Mouse (Mus musculus) limb, embryonic 11.5 days (tissue): ENCODE results near the gene Stum. TPM values are rescaled to one million over a fixed set of nuclear protein-coding genes. Genes with fewer than 3 reads are reported as not detected.

Experiments used
- ATAC-seq: fragments of 200-750 bp; cut with Nextera tagmentation; 2 replicates; pipeline ENCODE4 v1.8.0; 2017; ENCODE audit warnings: low read depth; ENCODE audit not compliant: insufficient number of reproducible peaks, low FRiP score, low TSS enrichment
- DNase-seq: peaks from one replicate; pipeline ENCODE4 v3.0.0-alpha.2; 2015; ENCODE audit warnings: low spot score
- H3K27ac ChIP-seq: fragments of 300-500 bp; sonication (generic); replicated peaks from 2 replicates; pipeline ENCODE4 v1.5.1; 2014; ENCODE audit warnings: low read depth, mild to moderate bottlenecking, low read length
- H3K27me3 ChIP-seq: fragments of 300-500 bp; sonication (generic); 2 replicates; pipeline ENCODE4 v1.6.1; 2014; ENCODE audit warnings: mild to moderate bottlenecking, low read length, mixed read lengths; ENCODE audit not compliant: control insufficient read depth, insufficient read depth
- H3K36me3 ChIP-seq: fragments of 300-500 bp; sonication (generic); 2 replicates; pipeline ENCODE4 v1.6.1; 2014; ENCODE audit warnings: mild to moderate bottlenecking, low read length, moderate library complexity, mixed read lengths; ENCODE audit not compliant: control insufficient read depth, insufficient read depth
- H3K4me1 ChIP-seq: fragments of 300-500 bp; sonication (generic); 2 replicates; pipeline ENCODE4 v1.6.1; 2014; ENCODE audit warnings: low read length, mixed read lengths; ENCODE audit not compliant: control insufficient read depth, insufficient read depth
- H3K4me2 ChIP-seq: fragments of 300-500 bp; sonication (generic); 2 replicates; pipeline ENCODE4 v1.6.1; 2014; ENCODE audit warnings: low read depth, mild to moderate bottlenecking, moderate library complexity; ENCODE audit not compliant: severe bottlenecking
- H3K4me3 ChIP-seq: fragments of 300-500 bp; sonication (generic); 2 replicates; pipeline ENCODE4 v1.5.1; 2014; ENCODE audit warnings: low read depth, low read length
- H3K9ac ChIP-seq: fragments of 300-500 bp; sonication (generic); 2 replicates; pipeline ENCODE4 v1.6.1; 2014; ENCODE audit warnings: mild to moderate bottlenecking, low read length
- H3K9me3 ChIP-seq: fragments of 300-500 bp; sonication (generic); 2 replicates; pipeline ENCODE4 v1.6.1; 2016; ENCODE audit warnings: low read length; ENCODE audit not compliant: control insufficient read depth
- WGBS: fragments of 180-500 bp; shearing (Covaris S2); extraction: QIAGEN DNeasy Blood & Tissue Kit; methylation state at CpG from one replicate; pipeline ENCODE4 v1.1.7; 2014; 5-methylcytosine and 5-hydroxymethylcytosine counted together
- polyA plus RNA-seq: library from polyadenylated mRNA; unstranded; fragments of >200 nt; fragmentation: Nextera tagmentation; extraction: Ambion mirVana; gene quantifications from 2 replicates; pipeline ENCODE4 v1.2.1, GENCODE M21; 2014

The Stum gene
- polyA plus RNA-seq, 1 experiment from 2014 or later, result 0.93 TPM

DNA sequence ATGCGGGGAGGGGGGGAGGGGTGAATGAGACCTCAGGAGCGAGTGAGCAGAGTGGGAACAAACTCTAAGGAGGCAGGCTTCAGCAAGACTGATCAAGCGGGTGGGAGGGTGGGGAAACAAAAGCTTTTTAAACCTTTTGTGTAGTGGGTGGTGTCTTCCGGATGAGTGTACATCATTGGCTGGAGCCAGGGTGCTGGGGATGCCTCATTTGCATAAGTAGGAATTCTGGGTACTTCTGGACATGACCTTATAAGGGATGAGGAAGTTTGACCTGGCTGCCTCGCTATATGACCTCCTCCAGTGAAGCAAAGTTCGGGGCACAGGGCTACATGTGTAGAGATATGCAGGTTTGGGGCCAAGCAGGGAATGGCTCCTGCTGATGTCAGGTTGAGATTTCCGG lies 23.0 kb upstream of the Stum start:
- WGBS, result 83% methylated on average over 7 of the region's 7 CpGs
- H3K27me3 ChIP-seq, result no peaks in the 10 kb centered on the region
- no peaks in the 10 kb centered on the region for H3K9me3 ChIP-seq
- H3K4me1 ChIP-seq, result 0 out of 2 replicates have a peak, but pooled peaks cover 5% of the 10 kb centered on the region
- no peak overlapping the region for H3K4me3 ChIP-seq
- no peaks in the 10 kb centered on the region for H3K36me3 ChIP-seq
- no peak overlapping the region for H3K27ac ChIP-seq
- H3K4me2 ChIP-seq, result no peak overlapping the region
- DNase-seq (no peak), ATAC-seq (no peak)
- H3K9ac ChIP-seq, result no peak overlapping the region

DNA sequence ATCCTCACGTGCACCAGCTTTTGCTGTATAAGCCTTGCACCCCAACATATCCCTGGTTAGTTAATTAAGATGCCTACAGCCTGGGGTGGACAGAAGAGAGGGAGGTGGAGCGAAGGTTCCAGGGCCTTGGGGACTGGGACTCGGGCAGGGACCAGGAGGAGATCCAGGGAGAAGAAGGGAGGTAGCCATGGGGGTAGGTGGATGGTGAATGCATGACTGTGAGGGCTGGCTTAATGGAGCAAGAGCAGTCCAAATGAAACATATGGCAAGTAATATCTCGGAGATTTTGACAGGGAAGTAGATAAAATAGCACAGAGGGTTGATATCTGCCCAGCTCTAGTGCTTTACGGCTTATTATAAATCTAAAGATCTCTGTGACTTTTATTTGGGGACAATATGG lies 21.6 kb upstream of the Stum start:
- no peak overlapping the region for H3K4me3 ChIP-seq
- H3K27me3 ChIP-seq, result no peaks in the 10 kb centered on the region
- no peak overlapping the region for H3K27ac ChIP-seq
- no peaks in the 10 kb centered on the region for H3K9me3 ChIP-seq
- 0 out of 2 replicates have a peak, but pooled peaks cover 3% of the 10 kb centered on the region for H3K4me1 ChIP-seq
- H3K4me2 ChIP-seq, result no peak overlapping the region
- H3K9ac ChIP-seq, result no peak overlapping the region
- H3K36me3 ChIP-seq, result no peaks in the 10 kb centered on the region
- DNase-seq, result no peak
- no peak for ATAC-seq
- WGBS, result 84% methylated on average over 5 of the region's 5 CpGs

DNA sequence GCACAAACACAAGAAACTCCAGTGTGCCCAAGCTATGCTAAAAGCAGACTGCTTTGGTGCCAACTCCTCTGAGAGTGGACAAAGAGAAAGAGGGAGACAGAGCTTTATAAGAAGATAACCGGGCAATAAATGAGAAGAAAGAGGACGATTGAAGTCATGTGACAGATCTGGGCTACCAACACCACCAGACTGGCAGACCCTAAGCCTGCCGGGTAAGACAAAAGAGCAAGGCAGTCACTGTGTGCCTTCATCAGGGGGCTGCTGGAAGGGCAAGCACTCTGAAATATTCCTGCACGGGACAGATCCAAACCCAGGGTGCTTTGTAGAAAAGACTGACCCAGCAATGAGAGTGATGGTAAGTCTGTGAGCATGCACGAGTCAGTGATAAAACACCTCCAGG lies 20.2 kb upstream of the Stum start:
- Histone ChIP-seq H3K9me3 (no peaks in the 10 kb centered on the region), H3K4me3 (no peak overlapping the region), H3K4me1 (0 out of 2 replicates have a peak, but pooled peaks cover 3% of the 10 kb centered on the region), H3K4me2 (no peak overlapping the region), H3K27me3 (no peaks in the 10 kb centered on the region), H3K36me3 (no peaks in the 10 kb centered on the region), H3K9ac (no peak overlapping the region), H3K27ac (no peak overlapping the region)
- 64% methylated on average over 5 of the region's 5 CpGs for WGBS
- ATAC-seq (no peak), DNase-seq (no peak)

DNA sequence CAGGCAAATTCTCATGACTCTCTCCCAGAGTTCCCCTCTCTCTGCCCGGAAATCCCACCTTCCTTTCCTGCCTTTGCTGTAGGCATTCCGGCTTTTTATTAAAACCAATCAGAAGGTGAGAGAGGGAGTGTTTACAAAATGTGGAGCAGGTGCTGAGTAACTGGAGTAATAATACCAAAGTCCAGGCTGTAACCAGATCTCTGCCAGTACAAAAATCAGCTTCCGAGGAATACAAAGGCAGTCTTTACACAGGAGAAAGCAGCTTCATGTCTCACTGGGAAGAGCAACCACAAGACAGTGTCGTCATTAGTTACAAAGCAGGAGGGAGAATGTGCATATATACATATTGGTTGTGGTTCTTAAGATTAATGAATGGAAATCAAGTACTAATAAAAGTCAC lies 19.3 kb upstream of the Stum start:
- Histone ChIP-seq H3K4me3 (no peak overlapping the region), H3K9me3 (no peaks in the 10 kb centered on the region), H3K4me1 (0 out of 2 replicates have a peak, but pooled peaks cover 3% of the 10 kb centered on the region), H3K9ac (no peak overlapping the region), H3K36me3 (no peaks in the 10 kb centered on the region), H3K27ac (no peak overlapping the region), H3K4me2 (no peak overlapping the region), H3K27me3 (no peaks in the 10 kb centered on the region)
- DNase-seq, result no peak
- WGBS, result 50% methylated on average over 4 of the region's 4 CpGs
- no peak for ATAC-seq

DNA sequence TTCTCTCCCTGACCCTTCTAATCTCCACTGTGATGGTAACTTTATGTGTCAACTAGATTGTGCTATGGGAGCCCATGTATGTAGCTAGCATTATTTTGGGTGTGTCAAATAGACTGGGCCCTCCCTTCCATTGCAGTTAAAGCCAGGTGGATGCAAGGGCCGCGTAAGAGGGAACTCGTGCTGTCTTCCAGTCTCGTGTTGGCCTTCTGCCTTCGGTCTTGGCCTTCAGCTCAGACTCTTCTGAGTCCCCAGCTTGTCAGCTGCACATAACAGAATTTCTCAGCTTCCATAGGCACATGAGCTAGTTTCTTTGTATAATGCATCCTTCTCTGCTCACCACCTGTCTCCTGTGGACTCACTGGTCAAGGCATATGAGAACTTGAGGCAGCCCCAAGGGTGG lies 17.3 kb upstream of the Stum start:
- Histone ChIP-seq H3K27me3 (no peaks in the 10 kb centered on the region), H3K4me2 (no peak overlapping the region), H3K4me1 (0 out of 2 replicates have a peak, but pooled peaks cover 3% of the 10 kb centered on the region), H3K9me3 (no peaks in the 10 kb centered on the region), H3K4me3 (no peak overlapping the region), H3K9ac (no peak overlapping the region), H3K27ac (no peak overlapping the region), H3K36me3 (no peaks in the 10 kb centered on the region)
- ATAC-seq (no peak), DNase-seq (no peak)
- whole genome bisulfite sequencing, result 90% methylated on average over 5 of the region's 5 CpGs

DNA sequence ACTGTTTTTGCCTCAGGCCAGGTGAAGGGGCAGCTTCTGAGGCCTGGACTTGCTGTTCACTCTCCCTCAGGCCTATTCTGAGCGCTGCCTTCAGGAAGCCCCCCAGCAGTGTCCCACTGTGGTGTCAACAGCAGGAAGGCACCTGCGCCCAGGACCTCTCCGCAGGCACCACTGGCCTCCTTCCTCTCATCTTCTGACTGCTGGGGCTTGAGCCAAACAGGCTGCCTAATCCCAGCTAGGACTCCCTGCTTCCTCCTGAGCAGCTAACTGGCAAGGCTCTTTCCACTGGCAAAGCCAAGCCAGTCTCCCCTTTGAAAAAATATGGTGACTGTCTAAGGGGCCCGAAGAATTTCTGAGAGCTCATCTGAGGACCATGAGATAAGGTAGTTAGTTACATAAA lies 16.9 kb upstream of the Stum start:
- 63% methylated on average over 4 of the region's 4 CpGs for WGBS
- Histone ChIP-seq H3K27ac (no peak overlapping the region), H3K9ac (no peak overlapping the region), H3K9me3 (no peaks in the 10 kb centered on the region), H3K36me3 (no peaks in the 10 kb centered on the region), H3K4me2 (no peak overlapping the region), H3K4me3 (no peak overlapping the region), H3K4me1 (0 out of 2 replicates have a peak, but pooled peaks cover 3% of the 10 kb centered on the region), H3K27me3 (no peaks in the 10 kb centered on the region)
- ATAC-seq (no peak), DNase-seq (no peak)

DNA sequence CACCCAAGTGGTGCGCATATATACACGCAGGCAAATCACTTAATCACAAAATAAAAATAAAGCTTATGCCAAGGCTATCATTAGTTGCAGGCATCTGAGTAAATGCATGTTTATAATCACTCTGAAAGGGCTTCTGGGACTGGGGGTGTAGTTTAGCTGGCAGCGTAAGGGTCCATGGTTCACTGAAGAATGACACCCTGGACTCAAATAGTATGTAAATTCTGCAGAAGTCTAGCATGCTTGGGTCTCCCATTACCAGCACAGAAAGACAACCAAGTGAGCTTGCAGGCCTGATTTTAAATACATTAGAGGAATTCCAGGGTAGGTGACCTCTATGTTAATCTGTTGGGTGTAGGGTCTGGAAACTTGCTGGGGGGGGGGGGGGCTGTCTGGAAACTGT lies 16.5 kb upstream of the Stum start:
- ATAC-seq, result no peak
- Histone ChIP-seq H3K9ac (no peak overlapping the region), H3K4me2 (no peak overlapping the region), H3K36me3 (no peaks in the 10 kb centered on the region), H3K9me3 (no peaks in the 10 kb centered on the region), H3K27ac (no peak overlapping the region), H3K4me1 (0 out of 2 replicates have a peak, but pooled peaks cover 3% of the 10 kb centered on the region), H3K27me3 (no peaks in the 10 kb centered on the region), H3K4me3 (no peak overlapping the region)
- DNase-seq, result no peak
- WGBS, result 84% methylated on average over 3 of the region's 3 CpGs

DNA sequence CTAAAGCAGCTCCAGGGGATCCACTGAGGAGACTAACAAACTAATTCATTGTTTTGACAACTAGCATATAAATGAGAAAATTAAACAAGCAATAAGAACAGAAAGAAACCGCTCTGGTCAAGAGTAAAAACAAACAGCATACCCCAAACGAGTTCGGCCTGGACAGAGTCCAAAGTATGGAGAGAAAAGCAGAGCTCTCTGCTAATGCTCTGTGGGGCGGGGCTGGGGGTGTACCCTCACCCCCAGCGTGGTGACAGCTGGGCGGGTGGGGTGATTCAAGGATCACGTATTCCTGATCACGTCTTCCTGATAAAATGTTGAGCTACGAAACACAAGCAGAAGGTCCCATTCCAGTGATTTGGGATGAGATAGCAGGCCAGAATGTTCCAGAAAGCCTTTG lies 9.5 kb upstream of the Stum start:
- ATAC-seq (no peak), DNase-seq (no peak)
- H3K9me3 ChIP-seq, result no peaks in the 10 kb centered on the region
- no peak overlapping the region for H3K9ac ChIP-seq
- no peaks in the 10 kb centered on the region for H3K36me3 ChIP-seq
- no peak overlapping the region for H3K4me2 ChIP-seq
- no peak overlapping the region for H3K4me3 ChIP-seq
- no peak overlapping the region for H3K27ac ChIP-seq
- H3K27me3 ChIP-seq, result no peaks in the 10 kb centered on the region
- H3K4me1 ChIP-seq, result no peaks in the 10 kb centered on the region
- WGBS, result 77% methylated on average over 9 of the region's 9 CpGs

DNA sequence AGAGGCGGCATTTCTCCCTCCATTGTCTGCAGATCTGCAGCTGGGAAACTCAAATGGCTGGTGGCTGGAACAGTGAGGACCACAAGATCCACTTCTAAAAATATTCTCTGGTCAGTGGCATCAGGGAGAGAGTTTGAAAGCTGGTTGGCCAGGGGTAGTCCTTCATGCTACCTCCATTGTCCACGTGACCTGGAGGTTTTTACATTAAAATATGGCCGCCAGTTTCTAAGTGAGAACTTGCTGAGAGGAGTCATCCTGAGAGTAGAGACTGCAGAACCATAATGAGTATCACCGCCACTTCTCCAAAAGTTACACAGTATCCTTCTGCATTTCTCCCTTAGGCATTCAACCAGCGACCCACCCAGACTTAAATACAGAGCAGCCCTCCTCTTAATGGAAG lies 2.0 kb upstream of the Stum start:
- Histone ChIP-seq H3K4me1 (peaks cover 16% of the 10 kb centered on the region), H3K27ac (no peak overlapping the region), H3K36me3 (no peaks in the 10 kb centered on the region), H3K9ac (no peak overlapping the region), H3K27me3 (peaks cover 26% of the 10 kb centered on the region), H3K4me3 (no peak overlapping the region), H3K9me3 (no peaks in the 10 kb centered on the region), H3K4me2 (no peak overlapping the region)
- DNase-seq (no peak), ATAC-seq (no peak)
- WGBS, result 86% methylated on average over 5 of the region's 5 CpGs
